Mouse (Mus musculus): ENCODE data around the gene Supv3l1. TPM values are rescaled to one million over a fixed set of nuclear protein-coding genes. Genes with fewer than 3 reads are reported as not detected.

Supv3l1 gene
- polyA plus RNA-seq, 1 experiment from 2014 or later = 30.3 TPM

DNA sequence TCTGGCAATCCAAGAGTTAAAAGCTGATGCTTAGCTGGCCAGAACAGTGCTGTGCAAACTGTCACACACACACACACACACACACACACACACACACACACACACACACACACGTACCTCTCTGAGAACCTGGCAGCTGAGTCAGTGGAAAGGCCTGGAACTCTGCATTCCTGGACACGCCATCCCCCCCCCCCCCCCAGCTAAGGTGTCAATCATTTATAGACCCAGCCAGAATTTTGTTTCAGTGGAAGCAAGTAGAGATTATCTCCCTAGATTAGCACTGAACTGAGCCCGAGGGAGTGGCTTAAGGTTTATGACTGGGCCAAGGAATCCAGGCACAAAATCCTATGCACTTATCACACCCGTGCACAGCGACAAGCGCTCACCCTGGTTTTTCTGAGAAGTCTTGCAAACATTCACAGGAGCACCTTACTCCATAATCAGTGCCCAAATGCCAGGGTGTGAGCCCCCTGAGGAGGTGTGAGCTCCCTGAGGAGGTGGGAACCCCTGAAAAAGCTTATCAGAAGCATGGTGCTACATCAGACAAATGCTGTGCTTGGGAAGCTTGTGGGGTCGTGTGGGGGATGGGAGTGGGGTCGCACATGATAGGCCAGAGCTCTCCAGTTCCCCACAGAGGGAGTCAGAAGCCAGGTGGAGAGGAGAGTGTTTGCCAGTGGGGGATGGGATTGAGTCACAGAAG, 36.5 kb downstream of the Supv3l1 start:
- Histone ChIP-seq H3K4me2 (no peak overlapping the region), H3K36me3 (no peaks in the 10 kb centered on the region), H3K27me3 (replicated peaks) (0 out of 2 replicates have a peak, but pooled peaks cover 2% of the 10 kb centered on the region), H3K9ac (no peak overlapping the region), H3K4me1 (replicated peaks) (peaks cover 25% of the 10 kb centered on the region), H3K27ac (ENCODE audit: poor library complexity, severe bottlenecking) (peak overlapping the region; percentile 42; the same call in 1 of the 2 replicates), H3K9me3 (replicated peaks) (no peaks in the 10 kb centered on the region), H3K4me3 (no peak overlapping the region)
- ATAC-seq (ENCODE audit: insufficient number of reproducible peaks, low FRiP score) = peak; percentile 20; the same call in 1 of the 2 replicates
- 3% methylated on average over 8 of the region's 8 CpGs for WGBS

DNA sequence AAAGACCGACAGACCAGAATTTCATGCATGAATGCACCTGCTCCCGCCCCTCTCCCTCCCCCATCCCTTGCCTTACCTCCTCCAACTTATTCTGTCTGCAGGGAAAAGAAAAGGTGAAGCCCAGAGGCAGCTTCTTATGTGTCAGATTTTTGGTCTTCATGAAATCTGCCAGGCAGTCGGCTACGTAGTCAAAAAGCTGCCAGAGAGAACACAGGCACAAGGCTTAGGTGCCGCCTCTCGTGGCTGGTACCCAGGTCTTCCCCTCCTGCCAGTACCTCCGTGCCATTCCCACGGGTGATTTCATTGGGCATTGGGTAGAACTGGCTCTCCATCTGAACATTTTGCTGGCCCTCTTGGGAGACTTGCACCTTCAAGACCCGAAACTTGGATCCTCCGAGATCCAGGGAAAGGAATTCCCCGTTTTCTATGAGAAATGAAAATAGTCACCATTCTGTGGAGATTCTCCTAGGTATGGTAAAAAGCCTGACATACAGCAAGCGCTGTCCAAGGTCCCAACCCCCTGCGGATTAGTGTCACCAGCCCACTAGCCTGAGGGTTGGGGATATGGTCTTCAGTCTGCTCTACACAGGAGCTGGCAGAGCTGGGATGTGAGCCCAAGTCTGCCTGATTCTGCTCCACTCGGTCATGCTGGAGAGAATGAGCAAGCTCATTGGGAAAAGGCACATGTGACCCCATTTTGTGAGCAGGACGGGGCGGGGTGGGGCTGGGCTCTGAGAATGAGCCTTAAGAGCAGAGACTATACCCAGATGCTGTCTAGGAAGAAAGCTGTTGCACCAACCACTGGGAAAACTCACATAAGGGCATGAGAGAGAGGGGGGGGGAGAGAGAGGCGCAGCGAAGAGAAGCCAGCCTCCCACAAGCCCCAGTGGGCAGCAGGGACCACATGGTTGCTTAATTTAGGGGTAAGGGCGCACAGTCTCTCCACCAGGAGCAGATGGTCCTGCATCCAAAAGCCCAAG, 37.8 kb downstream of the Supv3l1 start:
- WGBS = 65% methylated on average over 19 of the region's 19 CpGs
- Histone ChIP-seq H3K4me1 (replicated peaks) (peaks cover 25% of the 10 kb centered on the region), H3K27me3 (replicated peaks) (peaks cover 13% of the 10 kb centered on the region), H3K4me2 (no peak overlapping the region), H3K4me3 (no peak overlapping the region), H3K27ac (ENCODE audit: poor library complexity, severe bottlenecking) (no peak overlapping the region), H3K36me3 (no peaks in the 10 kb centered on the region), H3K9ac (no peak overlapping the region), H3K9me3 (replicated peaks) (no peaks in the 10 kb centered on the region)
- no peak for ATAC-seq (ENCODE audit: insufficient number of reproducible peaks, low FRiP score)

DNA sequence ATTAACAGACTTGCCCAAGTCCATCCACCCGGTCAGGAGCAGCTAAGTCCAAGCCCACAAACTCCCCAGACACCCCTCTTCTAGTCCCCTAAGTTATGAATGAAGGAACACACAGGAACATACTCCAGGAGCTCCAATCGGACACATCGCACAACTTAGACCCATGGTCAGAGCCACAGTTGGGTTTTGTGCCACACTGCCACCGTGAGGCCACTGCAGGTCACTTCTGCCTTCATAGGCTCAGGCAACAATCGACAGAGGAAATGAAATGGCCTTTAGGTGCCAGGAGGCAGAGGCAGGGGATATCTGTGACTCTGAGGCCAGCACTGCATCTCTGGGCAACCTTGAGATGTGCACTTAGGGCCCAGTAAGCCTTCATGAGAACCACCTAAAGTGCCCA, 38.6 kb downstream of the Supv3l1 start:
- no peak for ATAC-seq (ENCODE audit: insufficient number of reproducible peaks, low FRiP score)
- no peaks in the 10 kb centered on the region for H3K36me3 ChIP-seq
- no peaks in the 10 kb centered on the region for H3K9me3 ChIP-seq (replicated peaks)
- H3K27me3 ChIP-seq (replicated peaks) = peaks cover 14% of the 10 kb centered on the region
- no peak overlapping the region for H3K4me2 ChIP-seq
- H3K4me1 ChIP-seq (replicated peaks) = peaks cover 25% of the 10 kb centered on the region
- no peak overlapping the region for H3K27ac ChIP-seq (ENCODE audit: poor library complexity, severe bottlenecking)
- no peak overlapping the region for H3K4me3 ChIP-seq
- H3K9ac ChIP-seq = no peak overlapping the region
- WGBS = 8% methylated on average over 5 of the region's 5 CpGs

DNA sequence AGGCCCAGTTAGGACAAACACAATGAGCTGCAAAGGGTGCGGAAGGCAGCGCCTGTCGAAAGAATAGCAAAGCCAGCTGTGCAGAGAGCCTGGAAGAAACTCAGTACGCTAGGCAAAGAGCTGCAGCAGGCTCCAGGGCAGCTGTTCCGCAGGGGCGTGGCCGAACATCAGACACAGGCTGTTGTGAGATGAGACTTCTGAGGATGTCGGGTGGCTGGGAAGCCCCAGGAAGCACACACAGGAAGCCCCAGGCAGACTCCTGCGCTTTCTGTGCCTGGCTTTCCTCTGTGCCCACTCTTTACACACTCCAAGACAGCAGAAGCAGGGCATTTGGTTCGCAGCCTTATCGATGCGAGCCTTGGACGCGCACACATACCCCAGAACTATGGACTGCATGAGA, 44.6 kb downstream of the Supv3l1 start:
- Histone ChIP-seq H3K4me3 (no peak overlapping the region), H3K9me3 (replicated peaks) (no peaks in the 10 kb centered on the region), H3K4me2 (peak overlapping the region; percentile 31), H3K27me3 (replicated peaks) (peaks cover 18% of the 10 kb centered on the region), H3K36me3 (no peaks in the 10 kb centered on the region), H3K9ac (no peak overlapping the region), H3K4me1 (replicated peaks) (no peaks in the 10 kb centered on the region), H3K27ac (ENCODE audit: poor library complexity, severe bottlenecking) (no peak overlapping the region)
- ATAC-seq (ENCODE audit: insufficient number of reproducible peaks, low FRiP score) = no peak
- 50% methylated on average over 14 of the region's 14 CpGs for WGBS

DNA sequence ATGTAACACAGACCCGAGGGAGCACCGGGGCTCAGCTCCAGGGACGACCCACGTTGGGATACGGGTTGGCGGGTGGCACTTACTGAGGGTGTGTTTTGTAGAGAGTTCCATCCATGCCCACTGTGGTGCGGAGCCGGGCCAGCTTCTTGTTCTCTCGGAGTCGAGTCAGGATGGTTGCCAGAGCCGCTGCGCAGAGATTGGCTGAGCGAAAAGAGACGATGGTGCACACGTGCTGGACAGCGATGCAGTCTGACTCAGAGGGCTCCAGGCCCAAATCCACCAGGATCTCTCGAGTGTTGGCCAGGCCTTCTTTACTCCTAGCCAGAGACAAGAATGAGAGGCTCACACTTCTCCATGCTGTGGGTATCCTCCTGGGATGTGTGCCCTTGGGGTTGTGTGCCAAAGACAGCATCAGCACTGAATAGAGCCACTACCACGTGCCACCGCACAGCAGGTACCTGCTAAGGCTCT, 47.9 kb downstream of the Supv3l1 start:
- Histone ChIP-seq H3K27ac (ENCODE audit: poor library complexity, severe bottlenecking) (no peak overlapping the region), H3K4me2 (no peak overlapping the region), H3K27me3 (replicated peaks) (peaks cover 5% of the 10 kb centered on the region; the same call in 1 of the 2 replicates), H3K4me3 (no peak overlapping the region), H3K9me3 (replicated peaks) (no peaks in the 10 kb centered on the region), H3K36me3 (no peaks in the 10 kb centered on the region), H3K9ac (no peak overlapping the region), H3K4me1 (replicated peaks) (no peaks in the 10 kb centered on the region)
- WGBS = 81% methylated on average over 19 of the region's 19 CpGs
- no peak for ATAC-seq (ENCODE audit: insufficient number of reproducible peaks, low FRiP score)

DNA sequence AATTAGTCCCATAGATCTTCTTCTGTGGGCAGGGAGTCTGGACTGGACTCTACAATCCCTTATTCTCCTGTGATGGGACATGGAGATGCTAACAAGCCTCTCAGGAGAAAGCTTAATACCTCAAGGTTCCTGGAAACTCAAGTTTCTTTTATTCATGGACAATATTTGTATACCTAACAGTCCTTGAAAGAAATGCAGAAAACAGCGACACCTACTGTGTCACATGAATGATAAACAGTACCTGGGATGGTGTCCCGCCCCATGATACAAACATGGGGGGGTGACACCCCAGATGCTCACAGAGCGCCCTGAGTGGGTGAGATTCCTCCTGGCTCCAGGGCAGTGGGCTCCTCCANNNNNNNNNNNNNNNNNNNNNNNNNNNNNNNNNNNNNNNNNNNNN, 66.5 kb downstream of the Supv3l1 start:
- H3K4me3 ChIP-seq = no peak overlapping the region
- no peak overlapping the region for H3K9ac ChIP-seq
- no peak overlapping the region for H3K27ac ChIP-seq (ENCODE audit: poor library complexity, severe bottlenecking)
- no peaks in the 10 kb centered on the region for H3K36me3 ChIP-seq
- no peak for ATAC-seq (ENCODE audit: insufficient number of reproducible peaks, low FRiP score)
- 72% methylated on average over 3 of the region's 3 CpGs for WGBS
- no peak overlapping the region for H3K4me2 ChIP-seq
- no peaks in the 10 kb centered on the region for H3K4me1 ChIP-seq (replicated peaks)
- no peaks in the 10 kb centered on the region; the same call in 1 of the 2 replicates for H3K27me3 ChIP-seq (replicated peaks)
- no peaks in the 10 kb centered on the region for H3K9me3 ChIP-seq (replicated peaks)

DNA sequence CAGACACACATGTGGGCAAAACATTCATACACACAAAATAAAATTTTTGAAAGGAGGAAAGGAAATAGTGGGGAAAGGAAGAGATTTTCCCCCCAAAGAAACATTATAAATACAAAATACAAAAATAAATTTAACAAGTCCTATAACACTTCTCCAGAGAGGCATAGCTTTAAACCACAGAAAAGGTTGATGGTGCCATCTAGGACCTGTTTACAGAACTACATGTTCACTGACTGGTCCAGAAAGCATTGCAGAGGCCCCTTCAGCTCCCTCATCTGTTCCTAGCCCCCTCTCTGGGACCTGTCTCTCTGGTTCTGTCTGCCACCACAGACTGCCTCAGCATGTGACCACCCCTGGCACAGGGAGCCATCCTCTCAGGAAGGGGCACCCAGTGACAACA, 68.6 kb downstream of the Supv3l1 start:
- Histone ChIP-seq H3K27me3 (replicated peaks) (no peaks in the 10 kb centered on the region; the same call in 1 of the 2 replicates), H3K4me2 (no peak overlapping the region), H3K27ac (ENCODE audit: poor library complexity, severe bottlenecking) (no peak overlapping the region), H3K4me1 (replicated peaks) (no peaks in the 10 kb centered on the region), H3K4me3 (no peak overlapping the region), H3K9me3 (replicated peaks) (no peaks in the 10 kb centered on the region), H3K36me3 (no peaks in the 10 kb centered on the region), H3K9ac (no peak overlapping the region)
- no peak for ATAC-seq (ENCODE audit: insufficient number of reproducible peaks, low FRiP score)

DNA sequence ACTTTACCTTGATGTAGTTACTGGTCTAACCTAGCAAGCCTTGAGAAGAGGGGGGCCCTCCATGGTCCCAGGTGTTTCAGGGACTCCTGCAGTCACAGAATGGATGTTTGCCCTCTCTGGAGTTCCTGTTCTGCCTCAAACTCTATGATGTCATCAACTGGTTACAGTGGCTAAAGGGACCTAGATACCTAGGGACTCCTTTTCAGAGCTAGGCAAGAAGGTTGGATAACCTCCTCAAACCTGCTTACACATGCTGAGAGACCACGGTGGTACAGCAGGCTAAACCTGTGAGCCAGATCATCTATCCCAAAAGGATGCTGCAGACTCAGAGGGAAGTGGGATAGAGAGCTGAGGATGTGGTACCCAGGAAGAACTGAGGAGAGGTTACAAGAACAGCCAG, 69.7 kb downstream of the Supv3l1 start, which contains the start of gene Hk1:
TSS of gene Hk1 (minus strand) at position 101 of the 400 bp plus-strand sequence.
- no peak for ATAC-seq (ENCODE audit: insufficient number of reproducible peaks, low FRiP score)
- Histone ChIP-seq H3K4me2 (no peak within 1 kb of the TSS), H3K9me3 (replicated peaks) (no peaks in the 10 kb centered on the region), H3K4me3 (no peak within 1 kb of the TSS), H3K27ac (ENCODE audit: poor library complexity, severe bottlenecking) (no peak within 1 kb of the TSS), H3K36me3 (no peaks in the 10 kb centered on the region), H3K4me1 (replicated peaks) (no peaks in the 10 kb centered on the region), H3K27me3 (replicated peaks) (no peaks in the 10 kb centered on the region; the same call in 1 of the 2 replicates), H3K9ac (no peak within 1 kb of the TSS)
- 76% methylated on average over 1 of the region's 1 CpGs for WGBS

Other genes starting within 250 kb of the Supv3l1 start
- 5.6 and 5.7 TPM in 2 replicates for gene Tspan15, start 218.5 kb downstream of the Supv3l1 start, polyA plus RNA-seq (2016; fragmentation: Nextera tagmentation; extraction: Ambion mirVana)
- not detected in 2 replicates for gene Tacr2, start 197.3 kb downstream of the Supv3l1 start, polyA plus RNA-seq (2016; fragmentation: Nextera tagmentation; extraction: Ambion mirVana)
- gene Hk1, start 69.8 kb downstream of the Supv3l1 start, polyA plus RNA-seq (2016; fragmentation: Nextera tagmentation; extraction: Ambion mirVana) = 215 and 227 TPM in 2 replicates
- 0.22 and 0.26 TPM in 2 replicates for gene Hkdc1, start 27.2 kb downstream of the Supv3l1 start, polyA plus RNA-seq (2016; fragmentation: Nextera tagmentation; extraction: Ambion mirVana)
- gene 4930507D05Rik, start 249 bp downstream of the Supv3l1 start, polyA plus RNA-seq (2016; fragmentation: Nextera tagmentation; extraction: Ambion mirVana) = 0.63 and 0.69 TPM in 2 replicates
- 77.7 and 81.4 TPM in 2 replicates for gene Vps26a, start 37.1 kb upstream of the Supv3l1 start, polyA plus RNA-seq (2016; fragmentation: Nextera tagmentation; extraction: Ambion mirVana)
- 6.0 and 8.5 TPM in 2 replicates for gene Srgn, start 77.7 kb upstream of the Supv3l1 start, polyA plus RNA-seq (2016; fragmentation: Nextera tagmentation; extraction: Ambion mirVana)
- 34.4 and 38.7 TPM in 2 replicates for gene Kif1bp, start 128.7 kb upstream of the Supv3l1 start, polyA plus RNA-seq (2016; fragmentation: Nextera tagmentation; extraction: Ambion mirVana)
- gene Ddx21, start 152.5 kb upstream of the Supv3l1 start, polyA plus RNA-seq (2016; fragmentation: Nextera tagmentation; extraction: Ambion mirVana) = 17.3 and 18.6 TPM in 2 replicates
- gene Ddx50, start 201.5 kb upstream of the Supv3l1 start, polyA plus RNA-seq (2016; fragmentation: Nextera tagmentation; extraction: Ambion mirVana) = 112 and 118 TPM in 2 replicates

Measured in heart, embryonic 12.5 days (tissue).